Mouse (Mus musculus): ENCODE measurements around the gene Pou4f2.
A peak's percentile ranks its signal among the peaks of the same experiment; 100 is the strongest.

Gene Pou4f2

GRCm38 (mm10) chr8:78436071-78436651 lies at the start of gene Pou4f2:
Pou4f2 (minus strand) TSS chr8:78436645.
- DNase-seq: no peak

DNA sequence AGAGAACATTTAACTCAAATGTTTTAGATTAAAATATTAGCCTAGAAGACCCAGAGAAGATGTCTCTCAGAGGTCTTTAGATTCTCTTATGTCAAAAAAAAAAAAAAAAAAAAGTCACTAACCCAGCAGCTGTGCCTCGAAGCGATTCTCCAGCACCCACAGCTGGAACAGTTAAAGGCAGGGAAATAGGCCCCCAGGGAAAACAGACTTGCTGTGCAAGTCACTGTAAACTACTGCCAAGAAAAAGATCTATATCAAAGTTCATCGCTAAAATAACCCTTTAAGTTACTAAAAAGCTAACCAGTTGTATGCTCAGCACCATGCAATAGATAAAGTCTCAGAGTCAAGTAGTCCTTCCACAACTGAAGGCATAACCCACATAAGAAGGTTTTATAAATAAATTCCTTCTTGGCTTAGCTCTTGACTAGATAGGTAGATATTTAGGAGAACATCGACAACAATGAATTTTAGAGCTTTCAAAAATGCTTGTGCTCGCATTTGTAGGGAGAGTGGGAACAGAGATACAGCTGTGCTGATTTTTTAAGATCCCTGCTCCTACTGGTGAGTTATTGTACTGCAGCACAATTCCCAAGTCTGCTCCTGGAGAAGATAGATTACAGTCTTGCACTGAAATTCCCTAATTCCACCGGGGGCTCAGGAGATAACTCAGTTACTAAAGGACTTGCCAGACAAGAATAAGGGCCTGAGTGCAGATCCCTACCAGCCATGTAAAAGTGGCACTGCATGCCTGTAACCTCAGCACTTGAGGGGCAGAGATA lies 40.8 kb upstream of the Pou4f2 start:
- DNase-seq: no peak

DNA sequence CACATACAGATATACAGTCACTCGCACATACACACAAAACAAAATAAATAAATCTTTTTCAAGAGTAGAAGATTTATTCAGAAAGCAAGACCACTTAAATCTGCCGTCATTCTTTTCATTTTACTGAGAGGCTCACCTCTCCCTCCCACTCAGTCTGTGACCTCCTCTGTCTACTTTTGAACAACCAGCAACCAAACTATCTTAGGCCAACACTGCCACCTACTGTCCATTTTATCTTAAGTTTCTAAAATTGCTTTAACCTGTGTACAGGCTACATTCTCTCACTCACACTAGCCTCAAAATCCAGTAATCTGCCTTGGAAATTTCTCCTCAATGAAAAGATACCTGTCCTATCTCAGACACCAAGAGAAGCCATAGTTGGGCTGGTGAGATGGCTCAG lies 31.4 kb upstream of the Pou4f2 start:
- no peak for DNase-seq

- DNase-seq: no peak
Measured at GRCm38 (mm10) chr8:78463941-78464340, 27.5 kb upstream of the Pou4f2 start.

DNA sequence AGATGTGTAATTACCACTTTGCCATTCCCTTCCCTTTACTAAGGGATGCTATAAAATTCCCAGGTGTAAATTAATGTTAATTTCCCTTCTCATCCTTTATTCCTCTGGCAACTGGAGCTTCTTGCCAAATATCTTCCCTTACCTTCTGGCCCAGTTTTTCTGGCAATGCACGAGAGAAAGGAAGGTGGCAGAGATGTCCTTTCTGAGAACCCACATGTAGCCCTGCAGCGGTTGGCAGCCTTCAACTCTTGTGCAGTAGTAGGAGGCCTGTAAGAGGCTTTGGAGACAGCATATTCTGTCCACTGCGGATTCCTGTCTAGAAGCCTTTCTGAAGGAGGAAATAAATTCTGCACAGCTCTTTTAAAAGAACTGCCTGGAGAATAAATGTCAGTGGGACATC lies 20.0 kb upstream of the Pou4f2 start:
- DNase-seq: no peak

- DNase-seq: no peak
Measured at GRCm38 (mm10) chr8:78442781-78443180, 6.3 kb upstream of the Pou4f2 start.

DNA sequence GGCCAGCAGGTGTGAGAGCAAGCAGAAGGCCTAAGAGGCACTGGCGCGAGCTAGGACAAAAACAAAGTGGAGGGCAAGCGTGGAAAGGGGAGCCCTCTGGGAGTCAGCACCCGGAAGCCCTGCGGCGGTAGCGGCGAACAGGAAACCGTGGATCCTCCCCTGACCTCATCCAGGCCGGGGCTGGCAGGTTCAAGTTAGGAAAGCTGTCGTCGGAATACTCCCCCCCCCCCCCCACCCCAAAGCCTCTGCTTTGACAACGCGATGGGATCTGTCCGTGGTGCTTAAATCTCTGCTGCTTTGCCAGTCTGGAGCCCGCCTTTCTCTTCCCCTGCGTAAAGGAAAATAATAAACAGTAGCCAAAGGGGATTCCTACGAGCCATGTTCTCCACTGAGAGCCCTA lies 1.7 kb upstream of the Pou4f2 start:
- no peak for DNase-seq

DNA sequence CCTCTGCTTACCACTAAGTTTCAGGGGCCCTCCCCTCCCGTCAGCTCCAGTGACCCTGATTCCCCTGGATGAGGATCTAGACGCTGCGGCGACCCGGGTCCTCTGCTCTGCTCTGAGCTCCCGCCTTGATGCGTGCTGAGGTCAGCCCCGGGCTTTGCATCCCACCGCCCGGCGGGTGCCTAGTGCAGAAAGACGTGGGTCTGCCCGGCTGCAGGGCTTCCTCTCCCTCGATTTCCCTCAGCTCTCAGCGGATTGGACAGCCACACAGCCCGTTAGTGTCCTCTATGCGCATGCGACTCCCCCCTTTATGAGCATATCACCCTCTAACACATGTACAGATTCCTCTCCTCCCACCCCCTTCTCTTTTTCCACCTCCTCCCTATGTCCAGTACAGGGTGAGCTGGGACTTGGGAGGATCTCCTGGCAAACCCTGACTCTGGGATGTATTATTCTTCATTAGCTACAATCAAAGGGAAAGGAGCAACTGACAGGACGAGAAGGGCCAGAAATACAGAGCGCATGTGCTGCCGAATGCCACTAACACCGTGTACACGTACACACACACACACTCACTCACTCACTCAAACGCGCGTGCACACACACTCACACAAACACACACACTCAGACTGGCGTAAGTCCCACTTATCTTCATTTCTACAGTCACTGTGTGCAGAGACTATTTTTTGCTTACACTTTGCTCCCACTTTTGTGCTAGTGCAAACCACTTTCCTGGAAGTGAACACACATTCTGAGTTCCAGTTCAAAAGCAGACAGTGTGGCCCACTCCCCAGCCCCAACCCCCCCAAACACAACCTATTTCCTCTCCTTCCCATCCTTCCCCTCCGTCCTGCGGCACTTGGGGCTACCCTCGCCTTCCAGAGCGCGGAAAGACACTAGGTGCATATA lies 948 bp upstream of the Pou4f2 start:
- DNase-seq: no peak

DNA sequence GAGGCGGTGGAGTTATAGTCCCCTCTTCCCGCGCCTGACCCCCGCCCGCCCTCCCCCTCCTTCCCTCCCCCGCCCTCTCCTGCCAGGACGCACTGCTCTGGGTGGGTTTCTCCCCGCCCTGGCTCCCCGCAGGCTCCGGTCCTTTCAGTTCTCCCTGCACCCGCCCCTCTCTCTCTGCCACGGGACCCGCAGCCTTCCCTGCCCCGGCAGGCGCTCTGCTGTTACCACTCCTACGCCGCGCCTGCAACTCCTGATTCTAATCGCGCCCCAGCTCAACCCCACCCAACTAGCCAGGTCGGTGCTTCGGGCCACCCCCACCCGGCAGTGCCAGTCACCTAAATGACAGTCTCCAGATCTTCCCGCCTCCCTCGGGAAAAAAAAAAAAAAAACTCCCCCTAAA lies 216 bp upstream of the Pou4f2 start:
- DNase-seq: no peak

GRCm38 (mm10) chr8:78435624-78435960 lies 853 bp downstream of the Pou4f2 start:
- DNase-seq: no peak

GRCm38 (mm10) chr8:78434823-78435623 lies 1.4 kb downstream of the Pou4f2 start:
- DNase-seq: no peak

- DNase-seq: no peak
Measured at GRCm38 (mm10) chr8:78434340-78434739, 2.1 kb downstream of the Pou4f2 start.

GRCm38 (mm10) chr8:78433318-78433717 lies 3.1 kb downstream of the Pou4f2 start:
- no peak for DNase-seq

- DNase-seq: no peak
Measured at GRCm38 (mm10) chr8:78432451-78432850, 4.0 kb downstream of the Pou4f2 start.

DNA sequence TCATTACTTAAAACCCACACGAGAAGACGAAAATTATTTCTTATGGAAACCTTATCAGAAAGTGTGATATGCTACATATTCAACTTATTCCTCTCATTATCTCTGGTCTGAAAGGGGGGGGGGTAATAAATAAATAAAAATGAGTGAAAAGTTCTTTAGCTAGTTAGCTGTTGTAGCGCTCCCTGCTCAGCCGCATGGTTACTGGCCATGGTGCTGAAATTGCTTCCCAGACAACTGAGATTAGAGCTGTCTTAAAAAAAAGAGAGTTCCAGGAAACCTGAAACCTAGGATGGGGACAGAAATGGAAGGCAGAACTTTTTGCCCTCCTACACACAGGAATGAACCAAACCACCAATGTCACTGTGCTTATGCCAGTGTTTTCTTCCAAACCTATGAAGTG lies 5.1 kb downstream of the Pou4f2 start:
- DNase-seq: peak in 1 of 2 experiments; percentile 11

DNA sequence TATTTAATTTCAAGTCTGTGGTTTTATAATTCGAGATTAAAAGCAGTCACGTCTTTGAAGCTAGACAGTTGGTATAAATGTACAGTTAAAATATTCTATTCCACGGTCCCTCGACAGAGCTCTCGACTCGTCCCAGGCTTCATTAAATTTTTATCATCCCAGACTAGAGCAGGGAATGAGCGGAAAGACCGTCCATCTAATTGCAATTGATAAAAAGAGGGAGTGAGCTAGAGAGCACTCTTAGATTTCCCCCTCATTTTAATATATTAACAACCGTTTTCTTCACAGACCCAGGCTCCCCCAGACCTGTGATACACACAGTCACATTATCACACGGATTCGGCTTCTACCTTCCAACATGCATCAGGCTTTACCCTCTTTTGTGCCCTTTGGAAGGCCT lies 8.3 kb downstream of the Pou4f2 start:
- no peak for DNase-seq

GRCm38 (mm10) chr8:78427769-78428130 lies 8.7 kb downstream of the Pou4f2 start:
- DNase-seq: no peak

- DNase-seq: no peak
Measured at GRCm38 (mm10) chr8:78426875-78427768, 9.3 kb downstream of the Pou4f2 start.

DNA sequence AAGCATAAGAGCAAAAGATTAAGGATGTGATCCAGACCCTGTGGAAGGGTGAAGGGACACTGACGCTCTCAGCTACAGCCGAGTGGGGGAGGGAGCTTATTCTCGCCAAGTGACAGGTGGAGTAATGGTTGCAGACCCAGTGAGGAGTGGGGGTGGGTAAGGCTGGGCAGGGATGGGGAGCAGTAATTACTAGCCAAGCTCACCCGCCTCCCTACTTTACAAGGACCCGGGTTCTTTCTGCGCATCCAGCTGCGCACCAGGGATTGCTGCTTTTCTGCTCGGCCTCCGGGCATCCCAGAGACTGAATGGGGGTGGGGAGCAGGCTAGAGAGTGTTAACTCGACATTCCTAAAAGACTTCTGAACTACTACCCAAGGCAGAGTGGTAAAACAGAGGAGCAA lies 10.0 kb downstream of the Pou4f2 start:
- no peak for DNase-seq

DNA sequence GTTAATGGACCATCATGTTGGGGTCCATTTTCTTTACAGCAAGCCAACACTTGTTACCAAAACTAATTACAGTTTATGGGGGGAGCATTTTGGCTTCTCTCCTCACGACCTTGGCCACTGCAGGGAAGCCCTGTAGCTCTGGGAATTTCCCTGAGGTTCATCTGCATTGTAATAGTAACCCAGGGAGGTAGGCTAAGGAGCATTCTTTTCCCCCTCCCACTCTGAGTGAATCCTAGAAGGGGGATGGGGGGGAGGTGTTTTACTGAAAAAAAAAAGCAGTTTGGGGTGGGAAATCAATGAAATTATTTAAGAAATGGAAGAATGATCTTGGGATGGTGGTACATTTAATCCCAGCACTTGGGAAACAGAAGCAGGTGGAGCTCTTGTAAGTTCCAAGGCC lies 12.5 kb downstream of the Pou4f2 start:
- no peak for DNase-seq

DNA sequence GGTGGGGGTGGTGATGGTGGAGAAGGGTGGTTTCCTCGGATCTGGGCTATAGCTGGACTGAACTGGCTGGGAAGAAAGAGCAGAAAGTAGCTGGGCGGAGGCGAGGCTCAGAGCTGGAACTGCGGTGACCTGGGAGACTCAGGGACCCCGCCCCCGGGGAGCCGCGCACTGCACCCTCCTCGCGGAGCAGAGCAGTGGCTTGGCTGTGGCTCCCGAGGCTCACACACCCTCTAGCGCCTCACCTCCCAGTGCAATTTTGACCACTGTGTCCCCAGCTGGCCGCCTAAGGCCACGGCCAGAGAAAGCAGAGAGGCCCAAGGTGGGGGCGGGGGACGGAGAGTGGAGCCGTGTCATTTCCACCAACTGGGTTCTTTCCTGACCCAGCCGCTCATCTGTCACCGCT lies 16.3 kb downstream of the Pou4f2 start:
- no peak for DNase-seq

GRCm38 (mm10) chr8:78419272-78419671 lies 17.2 kb downstream of the Pou4f2 start:
- no peak for DNase-seq

All from B cell, adult 2 months (primary cell).